Mouse (Mus musculus): Measurements from ENCODE around the gene H13.

DNA sequence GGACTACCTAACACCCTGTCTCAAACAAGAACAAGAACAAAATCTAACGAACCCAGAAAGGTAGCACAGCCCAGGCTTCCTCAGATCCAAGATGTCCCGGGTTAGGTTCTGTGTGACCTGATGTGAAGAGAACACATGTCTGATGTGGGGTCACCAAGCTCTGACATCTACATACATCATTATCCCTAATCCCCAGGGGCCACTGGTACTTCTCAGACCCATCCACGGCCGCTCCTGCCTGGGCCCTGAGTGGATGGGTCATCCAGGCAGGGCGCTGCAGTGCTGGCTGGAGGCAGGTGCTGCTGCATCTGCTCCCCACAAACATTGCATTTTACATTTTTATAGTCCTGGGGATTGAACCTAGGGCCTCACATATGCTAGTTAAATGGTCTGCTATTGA lies 71.2 kb downstream of the H13 start:
- TF ChIP-seq JUND (conservative IDR thresholded peaks at IDR 0.05; ENCODE audit: low read depth, low read length) (no peak), RAD21 (IDR thresholded peaks at IDR 0.05; ENCODE audit: low read depth, low read length) (no peak)
